Mouse (Mus musculus) heart, adult 2 months (tissue): ENCODE measurements around the gene Slc9a9.

ENCODE experiments used
- CTCF ChIP-seq: fragments of 200-600 bp; IDR thresholded peaks from 2 replicates; pipeline ENCODE4 v1.8.1; 2022; ENCODE audit warnings: antibody characterized with exemption, mild to moderate bottlenecking, moderate library complexity
- POLR2A ChIP-seq: fragments of 200-500 bp; IDR thresholded peaks from 2 replicates; pipeline ENCODE4 v1.6.1; 2011; ENCODE audit warnings: mild to moderate bottlenecking, low read depth, low read length, control low read depth; ENCODE audit not compliant: insufficient read depth

GRCm38 (mm10) chr9:95060702-95061101, 391.0 kb downstream of the Slc9a9 start:
- no peak for TF ChIP-seq POLR2A
- no peak for TF ChIP-seq CTCF
